Mouse (Mus musculus) frontal cortex, postnatal 10 days (tissue): ENCODE measurements at regions not wholly inside any gene's neighbourhood (a gene's known extent, or its start where the extent isn't known, plus 50 kb on each side); places are given as distances from the start of the nearest gene placed in this dataset.

Experiments used
- DNase-seq, 2 experiments: peaks; one replicate each; pipeline ENCODE4 v3.0.0; 2022; ENCODE audit warnings: low spot score in 2 of 2, mixed read lengths in 1 of 2

DNA sequence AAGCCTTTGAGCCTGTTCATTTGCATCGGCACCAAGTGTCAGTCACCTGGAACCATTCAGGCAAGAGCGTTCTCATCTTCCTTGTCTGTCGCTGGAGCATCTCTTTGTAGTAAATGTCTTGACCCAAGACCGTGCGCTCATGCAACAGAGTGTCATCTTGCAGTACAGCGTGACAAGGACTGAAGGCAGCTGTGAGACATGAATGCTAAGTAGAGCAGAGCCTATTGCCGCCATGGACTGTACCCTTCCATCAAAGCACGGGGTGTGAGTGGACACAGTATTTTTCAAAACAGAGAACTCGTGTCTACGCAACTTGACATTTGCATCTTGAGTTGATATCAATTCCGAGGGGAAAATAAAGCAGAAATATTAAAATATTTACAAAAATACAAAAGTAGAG lies 287.4 kb upstream of the Gpc5 start:
- no peak for DNase-seq

DNA sequence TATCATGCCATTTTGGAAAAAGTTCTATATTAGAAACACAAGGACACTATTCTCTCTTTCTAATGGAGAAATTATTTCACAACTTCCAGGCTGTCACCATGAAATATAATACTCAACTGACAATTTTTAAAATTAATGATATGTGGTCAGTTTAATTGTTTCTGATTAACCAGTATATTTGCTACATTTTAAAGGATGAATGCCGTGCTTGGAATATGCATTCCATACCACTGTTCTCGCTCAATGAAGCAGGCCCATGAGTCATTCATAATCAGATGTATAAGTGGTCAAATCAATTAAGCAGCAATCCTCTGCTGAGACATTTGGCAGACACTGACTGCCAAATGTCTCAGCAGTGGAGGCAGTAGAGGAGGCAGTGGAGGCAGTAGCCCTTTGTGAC lies 283.4 kb upstream of the Gpc5 start:
- DNase-seq = no peak

DNA sequence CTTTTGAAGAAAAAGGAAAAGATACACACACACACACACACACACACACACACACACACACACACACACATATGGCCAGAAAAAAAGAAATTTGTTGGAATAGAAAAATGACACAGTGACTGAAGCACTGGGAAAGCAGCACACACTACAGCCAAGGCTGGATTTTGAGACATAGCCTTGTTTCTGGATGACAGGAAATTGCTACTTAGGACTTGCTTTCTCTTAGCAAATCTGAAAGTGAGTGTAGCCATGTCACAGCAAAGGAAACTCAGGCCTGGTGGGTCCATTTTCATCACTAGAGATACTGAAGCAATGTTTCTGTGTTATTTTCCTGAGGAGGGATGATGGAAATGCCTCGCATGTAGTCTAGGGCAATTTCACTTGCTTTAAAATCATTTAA lies 271.3 kb upstream of the Gpc5 start:
- no peak for DNase-seq

DNA sequence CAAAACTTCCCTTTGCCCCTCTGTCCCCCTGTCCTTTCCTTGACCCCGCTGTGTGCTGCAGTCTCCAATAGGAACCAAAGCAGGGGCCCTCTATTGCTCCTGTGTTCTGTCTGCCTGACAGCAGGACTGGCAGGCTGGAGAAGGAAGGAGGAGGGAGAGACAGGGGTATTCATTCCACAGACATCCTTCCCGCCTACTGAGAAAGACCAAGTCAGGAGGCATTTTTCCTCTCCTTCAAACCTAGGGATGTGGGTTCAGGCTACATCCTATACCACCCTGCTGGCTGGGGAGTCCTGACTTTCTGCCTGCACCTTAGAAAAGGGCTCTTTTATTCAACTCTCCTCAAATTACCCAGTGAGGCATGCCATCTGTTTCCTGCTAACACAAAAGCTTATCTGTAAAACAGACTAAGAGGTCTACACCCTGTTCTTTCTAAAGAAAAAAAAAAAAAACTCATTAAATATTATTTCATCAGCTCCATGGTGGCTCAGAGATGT lies 270.9 kb upstream of the Gpc5 start:
- DNase-seq = no peak

DNA sequence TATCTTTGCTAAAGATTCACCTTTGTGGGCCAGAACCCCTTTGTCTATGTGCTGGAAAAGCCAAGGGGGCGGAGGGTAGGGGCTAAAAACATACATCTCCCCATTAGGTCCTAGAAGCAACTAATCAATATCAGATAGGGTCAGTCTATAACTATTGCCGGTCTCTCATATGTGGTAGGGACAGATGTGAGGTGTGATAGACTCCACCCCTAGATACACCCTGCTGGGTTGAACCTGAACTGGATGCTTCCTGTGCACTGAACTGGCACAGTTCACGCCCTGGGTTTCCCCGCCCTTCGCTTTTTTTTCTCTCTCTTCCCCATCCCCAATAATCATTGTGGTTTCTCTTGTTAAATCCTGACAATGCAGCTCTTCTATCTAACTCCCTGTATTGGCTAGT lies 270.3 kb upstream of the Gpc5 start:
- DNase-seq = no peak

GRCm38 (mm10) chr14:114826662-114827321 lies 265.2 kb upstream of the Gpc5 start:
- DNase-seq = no peak

GRCm38 (mm10) chr14:114829310-114829709 lies 262.7 kb upstream of the Gpc5 start:
- no peak for DNase-seq

DNA sequence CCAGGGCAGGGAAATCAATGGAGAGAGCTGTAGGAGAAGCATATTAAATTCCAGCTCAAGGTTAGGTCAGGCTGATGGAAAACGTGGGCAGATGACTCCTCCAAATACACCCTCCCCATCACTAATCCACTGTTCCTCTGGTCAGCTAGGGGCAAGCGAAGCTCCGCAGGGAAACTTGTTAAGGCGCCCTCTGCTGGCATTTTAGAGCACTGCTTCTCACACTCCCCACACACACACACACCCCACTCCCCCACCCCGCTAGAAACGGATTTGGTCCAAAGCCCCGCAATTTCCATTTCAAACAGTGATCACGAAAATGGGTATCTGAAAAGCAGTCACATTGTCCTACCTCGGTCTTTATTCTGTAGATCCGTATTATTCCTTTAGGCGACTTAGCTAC lies 259.0 kb upstream of the Gpc5 start:
- no peak for DNase-seq

- no peak for DNase-seq
Observed at GRCm38 (mm10) chr14:114836723-114837349, 255.2 kb upstream of the Gpc5 start.

DNA sequence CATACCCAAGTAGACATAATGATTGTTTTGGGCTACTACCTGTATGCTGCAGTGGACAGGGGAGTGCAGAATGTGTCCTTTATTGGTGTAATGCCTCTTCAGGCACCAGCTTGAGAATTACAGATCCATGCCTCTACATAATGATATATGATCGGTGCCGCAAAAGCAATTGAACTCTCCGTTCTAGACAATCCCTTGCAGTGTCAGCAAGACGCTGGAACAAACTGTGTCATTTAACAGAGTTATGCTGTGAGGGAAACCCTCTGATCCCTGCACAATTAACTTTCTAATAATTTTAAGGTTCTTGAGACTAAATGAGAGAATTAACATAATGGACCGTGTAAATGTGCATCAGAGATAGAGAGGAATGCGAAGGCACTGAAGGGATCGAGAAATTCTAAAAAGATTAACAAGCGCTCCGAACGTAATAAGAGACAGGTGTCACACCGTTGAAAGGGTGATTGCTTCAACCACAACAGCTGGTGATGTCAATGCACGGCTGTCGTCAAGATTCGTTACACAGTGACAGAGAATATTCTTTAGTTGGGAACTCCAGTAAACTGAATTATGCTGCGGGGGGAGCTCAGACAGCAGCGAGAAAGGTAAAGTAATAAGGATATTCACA lies 254.3 kb upstream of the Gpc5 start:
- DNase-seq = no peak

DNA sequence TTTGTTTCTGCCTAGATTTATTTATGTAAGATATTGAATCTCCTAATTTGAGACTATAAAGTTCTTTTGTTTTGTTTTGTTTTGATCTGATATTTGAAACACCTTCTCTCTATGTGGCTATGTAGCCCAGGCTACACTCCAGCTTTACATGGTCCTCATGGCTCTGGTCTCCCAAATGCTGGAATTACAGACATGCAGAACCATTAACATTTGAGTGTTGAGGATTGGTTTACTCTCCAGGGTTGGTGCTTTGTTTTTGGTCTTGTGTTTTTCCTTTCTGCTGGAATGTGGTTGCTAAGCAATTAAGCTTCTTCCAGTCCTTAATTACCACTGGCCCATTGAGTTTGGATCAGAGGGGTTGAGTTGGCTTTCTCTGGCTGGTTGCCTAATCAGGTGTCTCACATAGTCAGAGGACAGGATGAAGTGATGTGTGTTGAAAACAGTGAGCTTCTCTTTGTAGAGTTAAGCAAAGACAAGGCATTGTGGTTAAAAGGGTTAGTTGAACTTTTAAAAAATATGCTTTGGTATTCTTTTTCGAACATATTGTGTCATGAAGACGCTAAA lies 252.6 kb upstream of the Gpc5 start:
- no peak for DNase-seq

DNA sequence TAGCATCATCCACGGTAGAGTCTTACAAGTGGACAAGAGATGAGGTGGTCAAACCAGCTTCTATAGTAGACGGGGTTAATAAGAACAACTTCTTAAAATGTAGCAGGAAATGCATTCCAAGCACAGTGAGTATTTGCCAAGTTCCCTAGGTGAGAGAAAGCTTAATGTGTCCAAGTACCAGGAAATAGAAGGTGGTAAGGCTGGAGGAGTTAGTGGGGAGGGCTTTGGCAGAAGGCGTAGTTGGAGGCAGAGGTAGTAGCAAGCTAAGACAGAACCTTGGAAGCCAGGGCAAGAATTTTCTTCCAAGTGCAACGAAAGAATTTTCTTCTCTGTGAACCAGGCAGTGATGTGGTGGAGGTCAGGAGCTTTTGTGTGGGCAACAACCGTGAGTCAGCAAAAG lies 251.2 kb upstream of the Gpc5 start:
- DNase-seq = no peak

- no peak for DNase-seq
Observed at GRCm38 (mm10) chr14:114841552-114841951, 250.5 kb upstream of the Gpc5 start.

GRCm38 (mm10) chr14:114842327-114842726 lies 249.7 kb upstream of the Gpc5 start:
- DNase-seq = no peak

DNA sequence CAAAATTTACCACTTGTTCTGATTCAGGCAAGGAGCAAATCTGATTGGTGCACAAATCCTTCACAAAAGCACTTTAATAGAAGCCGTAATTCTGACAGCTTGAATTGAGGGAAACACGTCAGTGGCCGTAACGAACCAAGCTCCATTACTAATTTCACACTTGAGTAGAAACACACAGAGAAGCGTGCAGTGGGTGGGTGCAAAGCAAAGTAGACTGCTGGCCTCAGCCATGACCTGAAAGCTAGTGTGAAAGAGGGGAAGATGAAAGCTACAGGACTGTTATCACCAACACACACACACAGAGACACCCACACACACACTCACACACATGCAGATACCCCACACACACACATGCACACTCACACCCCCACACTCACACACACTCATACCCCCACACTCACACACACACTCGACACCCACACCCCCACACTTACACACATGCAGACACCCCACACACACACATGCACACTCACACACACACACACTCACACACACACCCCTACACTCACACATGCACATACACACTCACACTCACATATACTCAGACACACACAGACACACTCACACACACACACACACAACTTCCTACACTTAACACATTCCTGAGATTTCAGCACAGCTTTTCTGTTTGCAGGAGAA lies 248.8 kb upstream of the Gpc5 start:
- no peak for DNase-seq

DNA sequence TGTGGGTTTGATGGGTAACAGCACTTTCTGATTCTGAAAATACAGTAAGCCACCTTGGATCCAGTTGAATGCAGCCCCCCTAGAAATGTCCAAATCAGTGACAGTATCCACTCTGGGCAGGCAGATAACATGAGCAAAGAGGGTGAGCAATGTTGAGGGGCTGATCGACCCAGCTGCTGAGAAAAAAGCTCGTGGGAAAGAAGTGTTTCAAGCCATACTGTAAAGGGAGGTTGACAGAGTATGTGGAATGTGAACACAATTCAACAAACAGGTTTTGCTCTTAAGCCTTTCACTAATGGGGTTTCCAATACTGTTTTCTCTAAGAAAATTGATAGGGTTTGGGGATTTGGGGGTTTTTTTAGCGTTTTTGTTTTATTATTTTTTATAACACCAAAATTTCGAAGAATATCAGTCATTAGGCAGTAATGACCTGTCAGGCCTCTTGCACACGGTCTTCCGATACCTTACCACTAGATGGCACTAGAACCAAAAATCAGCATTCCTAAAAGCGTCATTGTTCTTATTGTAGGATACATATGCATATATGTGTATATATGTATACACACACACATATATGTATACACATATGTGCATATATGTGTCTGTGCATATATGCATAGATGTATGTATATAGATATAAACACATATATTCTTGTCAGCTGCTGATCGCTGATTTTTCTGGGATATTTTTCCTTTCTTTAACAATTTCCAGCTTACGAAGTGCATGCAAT lies 237.5 kb upstream of the Gpc5 start:
- DNase-seq = no peak

GRCm38 (mm10) chr14:114855055-114855740 lies 236.8 kb upstream of the Gpc5 start:
- no peak for DNase-seq

DNA sequence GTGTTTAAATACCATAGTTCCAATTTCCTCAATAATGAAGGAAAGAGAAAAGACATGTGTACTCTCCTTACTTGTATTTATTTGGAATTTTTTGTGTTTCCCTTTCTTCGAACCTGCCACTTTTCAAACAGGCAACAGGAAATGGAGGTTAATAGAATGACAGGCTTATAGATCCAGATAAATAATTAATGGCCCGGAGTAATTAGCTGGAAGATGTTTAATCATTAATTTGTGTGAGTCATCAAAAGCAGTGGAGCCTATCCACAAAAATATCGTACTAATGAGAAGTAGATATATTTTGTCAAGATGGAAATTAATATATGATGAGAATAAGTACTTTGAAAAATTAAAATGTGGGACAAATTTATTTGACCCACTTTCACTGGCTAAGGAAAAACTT lies 236.3 kb upstream of the Gpc5 start:
- DNase-seq = no peak

DNA sequence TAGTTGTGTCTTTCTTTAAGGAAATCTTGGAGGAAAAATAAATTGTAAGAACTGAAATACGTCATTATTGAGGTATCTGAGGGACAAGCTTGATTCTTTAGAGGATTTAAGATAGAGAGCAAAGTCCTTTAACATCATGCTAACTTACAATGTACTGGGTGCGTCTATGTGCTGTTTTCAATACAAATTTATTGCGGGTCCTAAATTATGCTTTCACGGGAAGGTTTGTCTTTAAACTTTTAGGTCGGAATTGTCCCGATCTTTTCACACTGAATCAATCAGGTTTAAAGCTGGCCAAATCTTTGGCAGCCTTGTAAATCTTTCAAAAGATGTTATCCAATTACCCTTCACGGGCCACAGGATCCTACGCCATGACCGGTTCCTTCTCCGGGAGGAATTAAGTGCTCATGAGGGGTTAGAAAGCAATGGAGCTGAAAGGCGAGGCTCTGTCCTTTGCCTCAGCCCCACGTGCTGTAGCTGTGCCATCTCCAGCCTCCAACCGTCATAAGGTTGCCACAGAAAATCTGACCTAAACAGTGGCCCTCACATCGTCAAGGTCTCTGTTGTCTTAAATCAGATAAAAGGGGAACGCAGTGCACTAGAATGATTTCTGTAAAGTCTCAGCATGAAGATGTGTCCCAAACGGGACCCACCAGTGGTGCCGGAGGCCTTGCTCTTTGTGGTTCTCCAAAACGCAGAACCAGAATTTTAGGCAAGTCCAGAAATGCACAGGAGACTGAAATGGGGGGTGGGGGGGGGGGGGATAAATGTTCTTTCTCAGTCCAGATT lies 235.6 kb upstream of the Gpc5 start:
- no peak for DNase-seq

DNA sequence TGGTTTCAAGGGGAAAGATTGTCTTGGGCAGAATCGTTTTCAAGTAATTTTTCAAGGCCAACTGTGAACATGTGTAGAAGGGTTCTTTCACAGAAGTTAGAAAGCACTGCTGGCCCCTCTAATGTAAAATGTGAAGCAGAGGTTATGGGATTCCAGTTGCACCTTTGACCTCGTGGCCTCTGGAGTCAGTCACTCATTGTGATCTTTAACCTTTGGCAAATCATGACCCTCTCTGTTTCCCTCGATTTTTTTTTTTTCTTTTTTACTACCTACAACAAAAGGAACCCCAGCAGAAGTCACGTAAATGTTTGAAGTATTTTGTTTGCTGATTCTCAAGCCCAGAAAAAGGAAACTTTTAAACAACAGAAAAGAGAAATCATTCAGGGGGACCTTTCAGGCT lies 234.8 kb upstream of the Gpc5 start:
- DNase-seq = no peak
